ENCODE assay signal across 24 mouse cellular contexts in genomic region chr9:82527867-82528385, GRCm38 (mm10).
A peak's percentile ranks its signal among the peaks of the same experiment; 100 is the strongest.
DNase-seq lines count a peak whose midpoint lies in the region; ATAC-seq and TF ChIP-seq lines count a peak whose summit lies in the region.
"Had no signal": no experiment of that assay in that cellular context is flagged by ENCODE, and none has a peak within 500 bp of the region (broad histone marks: within the 10 kb centered on the region; RNA-seq: fewer than 3 reads in every experiment).

No protein-coding gene starts in this region.

- H3K4me3 ChIP-seq in cerebellum, adult 2 months (replicated peaks; ENCODE audit: insufficient read depth, low read depth, low read length): no peak overlapping the region
- H3K4me3 ChIP-seq in hindbrain, embryonic 15.5 days: no peak overlapping the region
- no peak overlapping the region for H3K4me3 ChIP-seq in hindbrain, embryonic 13.5 days
- no peak overlapping the region for H3K4me3 ChIP-seq in midbrain, postnatal 0 days (ENCODE audit: low read depth, low read length)
- no peak overlapping the region for H3K4me3 ChIP-seq in midbrain, embryonic 15.5 days
- H3K4me3 ChIP-seq: embryonic facial prominence, embryonic 15.5 days; forebrain, embryonic 12.5 days; heart, embryonic 10.5 days had no signal

- WGBS in cerebellum, adult 2 months: 8% methylated on average over 8 of the region's 8 CpGs
- WGBS in hindbrain, embryonic 15.5 days: 70% methylated on average over 8 of the region's 8 CpGs
- 82% methylated on average over 8 of the region's 8 CpGs for WGBS in hindbrain, embryonic 13.5 days
- WGBS in midbrain, postnatal 0 days: 71% methylated on average over 8 of the region's 8 CpGs
- 85% methylated on average over 8 of the region's 8 CpGs for WGBS in midbrain, embryonic 15.5 days

- H3K9ac ChIP-seq in hindbrain, embryonic 15.5 days: no peak overlapping the region
- H3K9ac ChIP-seq in hindbrain, embryonic 13.5 days: no peak overlapping the region
- H3K9ac ChIP-seq in midbrain, postnatal 0 days (replicated peaks; ENCODE audit: low read length, poor library complexity, severe bottlenecking): no peak overlapping the region
- H3K9ac ChIP-seq in midbrain, embryonic 15.5 days: no peak overlapping the region
- H3K9ac ChIP-seq: embryonic facial prominence, embryonic 15.5 days; forebrain, embryonic 12.5 days had no signal

- H3K4me1 ChIP-seq in cerebellum, adult 2 months (ENCODE audit: control insufficient read depth, insufficient read depth, low read length): peaks cover 3% of the 10 kb centered on the region; the same call in 1 of the 2 replicates
- no peaks in the 10 kb centered on the region for H3K4me1 ChIP-seq in hindbrain, embryonic 15.5 days (replicated peaks)
- H3K4me1 ChIP-seq in hindbrain, embryonic 13.5 days (replicated peaks): no peaks in the 10 kb centered on the region
- H3K4me1 ChIP-seq in midbrain, postnatal 0 days (ENCODE audit: insufficient read depth, low read length): no peaks in the 10 kb centered on the region
- no peaks in the 10 kb centered on the region for H3K4me1 ChIP-seq in midbrain, embryonic 15.5 days
- H3K4me1 ChIP-seq: embryonic facial prominence, embryonic 15.5 days; forebrain, embryonic 12.5 days; heart, embryonic 10.5 days had no signal

- H3K4me2 ChIP-seq in hindbrain, embryonic 15.5 days: no peak overlapping the region
- no peak overlapping the region for H3K4me2 ChIP-seq in hindbrain, embryonic 13.5 days
- H3K4me2 ChIP-seq in midbrain, postnatal 0 days (ENCODE audit: low read depth, low read length, poor library complexity, severe bottlenecking): no peak overlapping the region
- no peak overlapping the region for H3K4me2 ChIP-seq in midbrain, embryonic 15.5 days
- H3K4me2 ChIP-seq: embryonic facial prominence, embryonic 15.5 days; forebrain, embryonic 12.5 days had no signal

- H3K9me3 ChIP-seq in hindbrain, embryonic 15.5 days: no peaks in the 10 kb centered on the region
- no peaks in the 10 kb centered on the region for H3K9me3 ChIP-seq in hindbrain, embryonic 13.5 days
- H3K9me3 ChIP-seq in midbrain, postnatal 0 days (ENCODE audit: low read length): no peaks in the 10 kb centered on the region
- no peaks in the 10 kb centered on the region for H3K9me3 ChIP-seq in midbrain, embryonic 15.5 days
- H3K9me3 ChIP-seq: embryonic facial prominence, embryonic 15.5 days; forebrain, embryonic 12.5 days; G1E; heart, embryonic 10.5 days had no signal

- DNase-seq in cerebellum, adult 2 months: peak; percentile 5 to 30
- DNase-seq in cerebellum, postnatal 36 days: peak; percentile 9 to 20
- DNase-seq in cerebellum, adult 11-12 months: no peak
- DNase-seq in midbrain, postnatal 0 days (ENCODE audit: low spot score): peak; percentile 17
- DNase-seq: adrenal gland, adult 2 months; adrenal gland, postnatal 25 days; B cell, adult 2 months; embryo, embryonic 11 days; heart, adult 18-20 months; heart, postnatal 10 days; heart, postnatal 4 days; kidney, adult 8-10 months had no signal

- no peaks in the 10 kb centered on the region for H3K36me3 ChIP-seq in hindbrain, embryonic 15.5 days
- no peaks in the 10 kb centered on the region for H3K36me3 ChIP-seq in hindbrain, embryonic 13.5 days
- H3K36me3 ChIP-seq in midbrain, postnatal 0 days (ENCODE audit: insufficient read depth, low read length): no peaks in the 10 kb centered on the region
- H3K36me3 ChIP-seq in midbrain, embryonic 15.5 days (replicated peaks): no peaks in the 10 kb centered on the region
- H3K36me3 ChIP-seq: embryonic facial prominence, embryonic 15.5 days; forebrain, embryonic 12.5 days; G1E; heart, embryonic 10.5 days had no signal

- no peaks in the 10 kb centered on the region for H3K27me3 ChIP-seq in cerebellum, adult 2 months (ENCODE audit: control insufficient read depth, insufficient read depth, low read length)
- no peaks in the 10 kb centered on the region for H3K27me3 ChIP-seq in hindbrain, embryonic 15.5 days
- no peaks in the 10 kb centered on the region for H3K27me3 ChIP-seq in hindbrain, embryonic 13.5 days
- no peaks in the 10 kb centered on the region for H3K27me3 ChIP-seq in midbrain, postnatal 0 days (ENCODE audit: insufficient read depth, low read length)
- H3K27me3 ChIP-seq in midbrain, embryonic 15.5 days (replicated peaks): no peaks in the 10 kb centered on the region
- H3K27me3 ChIP-seq: embryonic facial prominence, embryonic 15.5 days; forebrain, embryonic 12.5 days had no signal

- no peak overlapping the region for H3K27ac ChIP-seq in cerebellum, adult 2 months (ENCODE audit: insufficient read depth, low read length)
- H3K27ac ChIP-seq in hindbrain, embryonic 15.5 days (replicated peaks): no peak overlapping the region
- H3K27ac ChIP-seq in hindbrain, embryonic 13.5 days: no peak overlapping the region
- H3K27ac ChIP-seq in midbrain, postnatal 0 days (ENCODE audit: low read depth, low read length): no peak overlapping the region
- no peak overlapping the region for H3K27ac ChIP-seq in midbrain, embryonic 15.5 days
- H3K27ac ChIP-seq: embryonic facial prominence, embryonic 15.5 days; forebrain, embryonic 12.5 days; heart, embryonic 10.5 days had no signal

- TF ChIP-seq CTCF in cerebellum, adult 2 months (IDR thresholded peaks at IDR 0.05; ENCODE audit: borderline replicate concordance, insufficient read depth, low read depth, low read length): no peak
- no peak for TF ChIP-seq CTCF in midbrain, postnatal 0 days (IDR thresholded peaks at IDR 0.05)

- no peak for TF ChIP-seq POLR2A in cerebellum, adult 2 months (IDR thresholded peaks at IDR 0.05; ENCODE audit: borderline replicate concordance, insufficient read depth, low read length)

- ATAC-seq in cerebellum, adult (ENCODE audit: insufficient number of reproducible peaks, low FRiP score, low TSS enrichment): no peak
- 0 out of 2 replicates have a peak, but pooled peaks have one; percentile 54 for ATAC-seq in hindbrain, embryonic 15.5 days (ENCODE audit: low FRiP score, low read depth)
- ATAC-seq in hindbrain, embryonic 13.5 days (ENCODE audit: low FRiP score): no peak
- ATAC-seq in midbrain, postnatal 0 days (ENCODE audit: low FRiP score): no peak; the same call in 1 of the 2 replicates
- no peak for ATAC-seq in midbrain, embryonic 15.5 days (replicated peaks)
- ATAC-seq: activated CD4-positive, CD25-positive, alpha-beta regulatory T cell, adult 4 months; CD4-positive, CD25-positive, alpha-beta regulatory T cell, adult 4 months; inflammation-experienced regulatory T-cells, adult 6 months; intestine, postnatal 0 days had no signal
